Mouse (Mus musculus): ENCODE data around the gene Kmt2c. TPM values are rescaled to one million over a fixed set of nuclear protein-coding genes. Genes with fewer than 3 reads are reported as not detected.
"Not testable (repeated sequence)": the region's sequence is repeated elsewhere in the genome, so short reads cannot be mapped to it uniquely, and the experiment has no call there.

Kmt2c gene
- polyA plus RNA-seq, 1 experiment from 2014 or later = 22.4 TPM

GRCm38 (mm10) chr5:25246473-25246865 is 252.1 kb downstream of the Kmt2c start:
- Histone ChIP-seq H3K27me3 (replicated peaks) (no peaks in the 10 kb centered on the region), H3K4me1 (no peaks in the 10 kb centered on the region), H3K36me3 (peaks cover 21% of the 10 kb centered on the region), H3K9me3 (no peaks in the 10 kb centered on the region), H3K4me3 (no peak overlapping the region), H3K4me2 (replicated peaks) (no peak overlapping the region), H3K27ac (no peak overlapping the region), H3K9ac (no peak overlapping the region)
- 76% methylated on average over 1 of the region's 1 CpGs for WGBS
- no peak for ATAC-seq (ENCODE audit: low FRiP score, low read depth)

- ATAC-seq (ENCODE audit: low FRiP score, low read depth) = no peak
- no peak overlapping the region for H3K9ac ChIP-seq
- peaks cover 16% of the 10 kb centered on the region for H3K36me3 ChIP-seq
- no peak overlapping the region for H3K4me2 ChIP-seq (replicated peaks)
- no peaks in the 10 kb centered on the region for H3K4me1 ChIP-seq
- no peaks in the 10 kb centered on the region for H3K27me3 ChIP-seq (replicated peaks)
- no peak overlapping the region for H3K27ac ChIP-seq
- no peaks in the 10 kb centered on the region for H3K9me3 ChIP-seq
- 90% methylated on average over 10 of the region's 10 CpGs for WGBS
- no peak overlapping the region for H3K4me3 ChIP-seq
Measured at GRCm38 (mm10) chr5:25245806-25246472, 252.6 kb downstream of the Kmt2c start.

GRCm38 (mm10) chr5:25243101-25243500 is 255.5 kb downstream of the Kmt2c start:
- Histone ChIP-seq H3K4me3 (no peak overlapping the region), H3K9ac (no peak overlapping the region), H3K4me2 (replicated peaks) (no peak overlapping the region), H3K27me3 (replicated peaks) (no peaks in the 10 kb centered on the region), H3K4me1 (no peaks in the 10 kb centered on the region), H3K36me3 (peaks cover 6% of the 10 kb centered on the region), H3K27ac (no peak overlapping the region), H3K9me3 (no peaks in the 10 kb centered on the region)
- WGBS = 92% methylated on average over 6 of the region's 6 CpGs
- no peak for ATAC-seq (ENCODE audit: low FRiP score, low read depth)

- not testable (repeated sequence) for H3K9ac ChIP-seq; H3K36me3 ChIP-seq; H3K27me3 ChIP-seq (replicated peaks); H3K27ac ChIP-seq; H3K4me3 ChIP-seq; H3K4me1 ChIP-seq; H3K9me3 ChIP-seq; ATAC-seq (ENCODE audit: low FRiP score, low read depth)
- peak overlapping the region; percentile 63; the same call in 1 of the 2 replicates for H3K4me2 ChIP-seq (replicated peaks)
- 90% methylated on average over 1 of the region's 1 CpGs for WGBS
Measured at GRCm38 (mm10) chr5:25224377-25224776, 274.2 kb downstream of the Kmt2c start.

GRCm38 (mm10) chr5:25222752-25223702 is 275.6 kb downstream of the Kmt2c start, which contains the start of gene E130116L18Rik:
Gene E130116L18Rik (minus strand): TSS chr5:25223153.
- Histone ChIP-seq H3K9me3 (no peaks in the 10 kb centered on the region), H3K27me3 (replicated peaks) (no peaks in the 10 kb centered on the region), H3K27ac (no peak within 1 kb of the TSS), H3K4me1 (no peaks in the 10 kb centered on the region; the same call in none of the 2 replicates), H3K36me3 (no peaks in the 10 kb centered on the region), H3K4me3 (peak within 1 kb of the TSS; percentile 81), H3K9ac (peak within 1 kb of the TSS; percentile 86), H3K4me2 (replicated peaks) (peak within 1 kb of the TSS; percentile 63)
- peak; percentile 97 for ATAC-seq (ENCODE audit: low FRiP score, low read depth)
- WGBS = 4% methylated on average over 72 of the region's 72 CpGs

Other genes starting within 250 kb of the Kmt2c start
- 0.13 TPM in 1 of 2 replicates, not detected in the other for gene Cct8l1, start 17.3 kb upstream of the Kmt2c start, polyA plus RNA-seq (2016; fragmentation: Nextera tagmentation; extraction: Ambion mirVana)
- 8.2 TPM in 2 replicates for gene Xrcc2, start 207.0 kb upstream of the Kmt2c start, polyA plus RNA-seq (2016; fragmentation: Nextera tagmentation; extraction: Ambion mirVana)